Mouse (Mus musculus) intestine, embryonic 14.5 days (tissue): ENCODE results near the gene Isoc2a. TPM values are rescaled to one million over a fixed set of nuclear protein-coding genes. Genes with fewer than 3 reads are reported as not detected.
A peak's percentile ranks its signal among the peaks of the same experiment; 100 is the strongest.

Experiments
- ATAC-seq: fragments of 200-750 bp; cut with Nextera tagmentation; replicated peaks from 2 replicates; pipeline ENCODE4 v1.8.0; 2017; ENCODE audit warnings: low read depth, moderate number of reproducible peaks, moderate TSS enrichment, moderate library complexity; ENCODE audit not compliant: low FRiP score, low TSS enrichment
- DNase-seq: peaks from one replicate; pipeline ENCODE4 v3.0.0-alpha.2; 2018; ENCODE audit warnings: low spot score
- H3K27ac ChIP-seq: fragments of 300-500 bp; sonication (generic); 2 replicates; pipeline ENCODE4 v1.5.1; 2014; ENCODE audit warnings: low read depth, mild to moderate bottlenecking, control low read depth
- H3K27me3 ChIP-seq: fragments of 300-500 bp; sonication (generic); replicated peaks from 2 replicates; pipeline ENCODE4 v1.6.1; 2014; ENCODE audit warnings: low read length, control low read depth; ENCODE audit not compliant: control insufficient read depth, insufficient read depth
- H3K36me3 ChIP-seq: fragments of 300-500 bp; sonication (generic); 2 replicates; pipeline ENCODE4 v1.6.1; 2014; ENCODE audit warnings: low read length, control low read depth; ENCODE audit not compliant: control insufficient read depth, insufficient read depth
- H3K4me1 ChIP-seq: fragments of 300-500 bp; sonication (generic); replicated peaks from 2 replicates; pipeline ENCODE4 v1.6.1; 2014; ENCODE audit warnings: low read length, control low read depth, mixed read lengths; ENCODE audit not compliant: control insufficient read depth, insufficient read depth
- H3K4me2 ChIP-seq: fragments of 300-500 bp; sonication (generic); 2 replicates; pipeline ENCODE4 v1.6.1; 2014; ENCODE audit warnings: low read length
- H3K4me3 ChIP-seq: fragments of 300-500 bp; sonication (generic); 2 replicates; pipeline ENCODE4 v1.5.1; 2014; ENCODE audit warnings: low read depth, low read length, control low read depth, mixed read lengths
- H3K9ac ChIP-seq: fragments of 300-500 bp; sonication (generic); 2 replicates; pipeline ENCODE4 v1.6.1; 2014; ENCODE audit warnings: mild to moderate bottlenecking, low read length
- H3K9me3 ChIP-seq: fragments of 300-500 bp; sonication (generic); 2 replicates; pipeline ENCODE4 v1.6.1; 2016; ENCODE audit warnings: low read length, control low read depth; ENCODE audit not compliant: control insufficient read depth
- WGBS: fragments of 180-500 bp; shearing (Covaris S2); extraction: QIAGEN DNeasy Blood & Tissue Kit; methylation state at CpG from one replicate; pipeline ENCODE4 v1.1.7; 2014; 5-methylcytosine and 5-hydroxymethylcytosine counted together
- polyA plus RNA-seq: library from polyadenylated mRNA; unstranded; fragments of >200 nt; fragmentation: Nextera tagmentation; extraction: Ambion mirVana; gene quantifications from 2 replicates; pipeline ENCODE4 v1.2.1, GENCODE M21; 2014

The Isoc2a gene
- polyA plus RNA-seq, 1 experiment from 2014 or later, result 0.96 TPM

GRCm38 (mm10) chr7:4900523-4900851 is 23.5 kb downstream of the Isoc2a start:
- no peak overlapping the region for H3K27ac ChIP-seq
- no peaks in the 10 kb centered on the region for H3K36me3 ChIP-seq
- H3K4me3 ChIP-seq, result 0 out of 2 replicates have a peak overlapping the region, but pooled peaks have one; percentile 25
- ATAC-seq (no peak), DNase-seq (no peak)
- peak overlapping the region; percentile 59 for H3K4me2 ChIP-seq
- 0 out of 2 replicates have a peak, but pooled peaks cover 2% of the 10 kb centered on the region for H3K27me3 ChIP-seq
- H3K9ac ChIP-seq, result no peak overlapping the region
- 0 out of 2 replicates have a peak, but pooled peaks cover 5% of the 10 kb centered on the region for H3K4me1 ChIP-seq
- 27% methylated on average over 11 of the region's 11 CpGs for WGBS
- H3K9me3 ChIP-seq, result 0 out of 2 replicates have a peak, but pooled peaks cover 3% of the 10 kb centered on the region

DNA sequence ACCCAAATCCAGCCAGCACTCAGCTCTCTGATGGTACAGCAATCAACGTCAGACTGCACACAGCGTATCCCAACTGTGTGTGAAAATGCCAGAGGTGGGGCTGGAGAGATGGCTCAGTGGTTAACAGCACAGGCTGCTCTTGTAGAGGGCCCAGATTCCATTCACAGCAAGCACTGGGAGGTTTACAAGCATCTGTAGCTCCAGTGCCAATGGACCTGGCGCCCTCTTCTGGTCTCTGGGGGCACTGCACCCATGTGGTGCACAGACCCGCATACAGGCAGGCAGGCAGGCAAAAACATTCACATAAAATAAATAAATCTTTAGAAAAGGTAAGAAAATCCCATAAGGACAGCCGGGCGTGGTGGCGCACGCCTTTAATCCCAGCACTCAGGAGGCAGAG is 24.2 kb downstream of the Isoc2a start:
- Histone ChIP-seq H3K9ac (no peak overlapping the region), H3K27ac (no peak overlapping the region), H3K9me3 (0 out of 2 replicates have a peak, but pooled peaks cover 3% of the 10 kb centered on the region), H3K27me3 (0 out of 2 replicates have a peak, but pooled peaks cover 2% of the 10 kb centered on the region), H3K4me2 (no peak overlapping the region), H3K36me3 (no peaks in the 10 kb centered on the region), H3K4me1 (0 out of 2 replicates have a peak, but pooled peaks cover 5% of the 10 kb centered on the region), H3K4me3 (no peak overlapping the region)
- DNase-seq (no peak), ATAC-seq (no peak)
- 56% methylated on average over 8 of the region's 8 CpGs for WGBS

DNA sequence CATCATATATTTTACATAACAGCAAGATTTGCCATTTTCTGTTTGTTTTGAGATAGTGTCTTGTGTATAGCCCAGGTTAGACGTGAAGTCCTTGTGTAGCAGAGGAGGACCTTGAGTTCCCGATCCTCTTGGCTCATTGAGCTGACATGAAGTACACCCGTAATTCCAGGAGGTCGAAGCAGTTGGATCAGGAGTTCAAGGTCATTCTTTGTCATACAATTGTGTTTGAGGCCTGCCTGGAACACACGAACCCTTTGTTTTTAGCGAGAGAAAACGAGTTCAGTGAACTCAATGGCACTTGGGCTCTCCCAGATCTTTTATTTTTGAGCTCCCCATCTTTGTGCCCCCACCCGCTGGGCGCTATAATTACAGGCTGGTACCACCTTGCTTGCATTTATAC is 25.5 kb downstream of the Isoc2a start:
- Histone ChIP-seq H3K9me3 (0 out of 2 replicates have a peak, but pooled peaks cover 3% of the 10 kb centered on the region), H3K9ac (no peak overlapping the region), H3K4me2 (no peak overlapping the region), H3K4me3 (no peak overlapping the region), H3K27me3 (0 out of 2 replicates have a peak, but pooled peaks cover 2% of the 10 kb centered on the region), H3K36me3 (no peaks in the 10 kb centered on the region), H3K27ac (no peak overlapping the region), H3K4me1 (0 out of 2 replicates have a peak, but pooled peaks cover 5% of the 10 kb centered on the region)
- no peak for DNase-seq
- WGBS, result 77% methylated on average over 9 of the region's 9 CpGs
- ATAC-seq, result no peak

DNA sequence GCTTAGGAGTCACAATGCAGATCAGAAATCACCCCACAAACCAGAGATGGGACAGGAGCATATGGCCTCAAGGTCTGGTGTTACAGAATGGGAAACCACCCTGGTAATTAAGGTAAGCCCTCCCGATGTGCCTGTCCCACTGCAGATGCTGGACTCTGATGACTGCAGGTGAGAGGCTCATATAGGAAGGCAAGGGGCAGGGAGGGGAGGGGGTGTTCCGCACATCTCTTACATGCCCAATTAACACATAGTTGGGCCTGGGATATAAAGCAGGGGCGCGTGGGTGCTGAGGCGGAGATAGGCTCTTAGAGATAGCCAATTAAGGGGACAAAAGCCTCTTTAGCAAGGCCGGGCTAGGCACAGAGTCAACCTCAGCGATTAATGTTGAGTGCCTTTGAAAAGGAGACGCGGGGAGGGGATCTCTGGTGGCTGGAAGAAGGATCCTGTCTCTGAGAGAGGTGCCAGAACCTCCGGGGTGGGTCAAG is 29.6 kb downstream of the Isoc2a start, which contains the start of gene Gm36210:
TSS of gene Gm36210 (minus strand) at position 51 of the 485 bp plus-strand sequence.
- DNase-seq (no peak), ATAC-seq (no peak)
- Histone ChIP-seq H3K9ac (no peak within 1 kb of the TSS), H3K4me2 (no peak within 1 kb of the TSS), H3K36me3 (no peaks in the 10 kb centered on the region), H3K27me3 (no peaks in the 10 kb centered on the region), H3K27ac (no peak within 1 kb of the TSS), H3K9me3 (no peaks in the 10 kb centered on the region), H3K4me3 (no peak within 1 kb of the TSS), H3K4me1 (no peaks in the 10 kb centered on the region)
- WGBS, result 69% methylated on average over 10 of the region's 10 CpGs

DNA sequence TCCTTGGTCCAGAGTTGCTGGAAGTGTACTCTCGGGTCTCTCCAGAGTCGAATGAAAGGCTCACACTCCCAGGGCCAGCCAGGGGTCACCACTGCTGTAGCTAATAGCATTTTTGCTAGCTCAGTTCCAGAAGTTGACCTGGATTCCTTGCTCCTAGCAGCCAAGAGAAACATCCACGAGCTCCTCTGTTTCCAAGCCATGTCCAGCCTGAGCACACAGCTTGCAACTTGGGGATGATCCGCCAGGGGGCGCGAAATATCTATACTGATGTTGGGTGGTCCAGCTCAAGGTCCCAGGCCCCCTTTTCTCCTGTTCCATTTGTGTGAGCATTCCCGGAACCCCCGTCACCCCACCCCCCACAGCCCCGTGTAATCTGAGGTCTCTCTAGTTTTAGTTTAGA is 34.6 kb downstream of the Isoc2a start:
- Histone ChIP-seq H3K4me2 (no peak overlapping the region), H3K9ac (no peak overlapping the region), H3K4me1 (peaks cover 11% of the 10 kb centered on the region), H3K27ac (no peak overlapping the region), H3K36me3 (no peaks in the 10 kb centered on the region), H3K27me3 (no peaks in the 10 kb centered on the region), H3K4me3 (no peak overlapping the region), H3K9me3 (no peaks in the 10 kb centered on the region)
- DNase-seq (peak; percentile 84), ATAC-seq (no peak)
- 38% methylated on average over 9 of the region's 9 CpGs for WGBS

DNA sequence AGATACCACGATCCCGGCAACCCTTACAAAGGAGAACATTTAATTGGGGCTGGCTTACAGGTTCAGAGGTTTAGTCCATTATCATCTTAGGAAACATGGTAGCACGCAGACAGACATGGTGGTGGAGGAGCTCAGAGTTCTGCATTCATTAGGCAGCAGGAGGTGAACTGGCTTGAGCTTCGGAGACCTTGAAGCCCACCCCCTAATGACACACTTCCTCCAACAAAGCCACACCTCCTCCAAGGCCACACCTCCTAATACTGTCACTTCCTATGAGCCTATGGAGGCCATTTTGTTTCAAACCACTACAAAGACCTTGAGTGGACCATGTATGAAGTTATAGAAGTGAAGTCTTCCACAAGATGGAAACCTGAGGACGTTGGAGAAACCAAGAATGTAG is 35.3 kb downstream of the Isoc2a start:
- ATAC-seq (no peak), DNase-seq (no peak)
- Histone ChIP-seq H3K27ac (no peak overlapping the region), H3K9me3 (no peaks in the 10 kb centered on the region), H3K36me3 (no peaks in the 10 kb centered on the region), H3K4me1 (peaks cover 14% of the 10 kb centered on the region), H3K4me2 (no peak overlapping the region), H3K9ac (no peak overlapping the region), H3K4me3 (no peak overlapping the region), H3K27me3 (no peaks in the 10 kb centered on the region)
- WGBS, result 74% methylated on average over 5 of the region's 5 CpGs

GRCm38 (mm10) chr7:4915007-4915665 is 38.2 kb downstream of the Isoc2a start, which contains the start of gene Zfp628:
Gene Zfp628 (plus strand): TSS chr7:4915217.
- Histone ChIP-seq H3K9me3 (no peaks in the 10 kb centered on the region), H3K4me2 (peak within 1 kb of the TSS; percentile 74), H3K27ac (peak within 1 kb of the TSS; percentile 92), H3K4me1 (peaks cover 14% of the 10 kb centered on the region), H3K9ac (peak within 1 kb of the TSS; percentile 80), H3K4me3 (peak within 1 kb of the TSS; percentile 60), H3K27me3 (no peaks in the 10 kb centered on the region), H3K36me3 (peaks cover 27% of the 10 kb centered on the region)
- ATAC-seq (peak; percentile 90), DNase-seq (peak; percentile 99)
- 1% methylated on average over 51 of the region's 56 CpGs for WGBS

DNA sequence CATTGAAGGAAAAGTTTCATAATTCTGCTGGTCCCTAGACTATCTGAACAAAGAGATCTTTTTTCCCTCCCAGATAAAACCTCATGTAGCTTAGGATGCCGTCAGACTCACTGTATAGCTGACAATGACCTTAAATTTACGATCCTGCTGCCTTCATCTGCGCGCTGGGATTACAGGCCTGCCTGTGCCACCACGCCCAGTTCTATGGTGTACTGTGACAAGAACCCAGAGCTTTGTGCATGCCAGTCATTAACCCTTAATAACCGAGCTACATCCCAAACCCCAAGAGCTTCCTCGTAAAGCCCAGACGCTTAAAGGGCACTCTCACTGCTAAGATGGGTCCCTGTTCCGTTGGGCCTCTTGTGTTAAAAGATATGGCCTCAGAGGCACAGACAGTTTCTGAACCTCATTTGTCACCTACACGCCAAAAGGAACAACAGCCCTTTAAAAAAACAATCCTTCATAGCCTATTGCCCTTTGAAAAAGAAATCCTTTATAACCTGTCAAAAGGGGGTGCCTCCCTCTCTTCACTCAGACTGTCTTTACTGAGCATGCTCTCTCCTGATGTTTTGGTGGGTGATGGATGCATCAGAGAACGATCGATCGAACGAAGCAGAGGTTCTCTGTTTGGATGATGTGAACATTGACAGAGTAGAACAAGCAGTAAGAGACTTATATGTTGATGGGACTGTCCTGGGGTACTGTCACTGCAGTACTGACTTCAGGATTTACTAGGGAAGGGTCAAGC is 38.9 kb downstream of the Isoc2a start:
- DNase-seq, result peak; percentile 70
- Histone ChIP-seq H3K27me3 (no peaks in the 10 kb centered on the region), H3K4me3 (peak overlapping the region; percentile 60), H3K9me3 (no peaks in the 10 kb centered on the region), H3K9ac (peak overlapping the region; percentile 80), H3K27ac (peak overlapping the region; percentile 92), H3K36me3 (peaks cover 34% of the 10 kb centered on the region), H3K4me1 (peaks cover 14% of the 10 kb centered on the region), H3K4me2 (peak overlapping the region; percentile 74)
- peak; percentile 57 for ATAC-seq
- 14% methylated on average over 14 of the region's 14 CpGs for WGBS
